Mouse (Mus musculus): Measurements from ENCODE around the gene Bmpr1b.

- TF ChIP-seq CTCF (IDR thresholded peaks at IDR 0.05; ENCODE audit: low read depth) (no peak), EP300 (IDR thresholded peaks at IDR 0.05; ENCODE audit: low read depth) (no peak)
Observed at GRCm38 (mm10) chr3:142050681-142051080, 118.5 kb downstream of the Bmpr1b start.
